Mouse (Mus musculus) ES-E14 (cell line): ENCODE measurements at regions not wholly inside any gene's neighbourhood (a gene's known extent, or its start where the extent isn't known, plus 50 kb on each side); places are given as distances from the start of the nearest gene placed in this dataset.

ENCODE experiments used
- DNase-seq: peaks from one replicate; pipeline ENCODE4 v3.0.0-alpha.2; 2013; ENCODE audit warnings: low read depth, low spot score
- H3K27ac ChIP-seq: 2 replicates; pipeline ENCODE4 v1.5.1; 2012; ENCODE audit warnings: low read depth, mild to moderate bottlenecking, low read length, moderate library complexity, mixed read lengths; ENCODE audit not compliant: poor library complexity, insufficient read depth, severe bottlenecking
- H3K36me3 ChIP-seq: 2 replicates; pipeline ENCODE4 v1.6.1; 2012; ENCODE audit warnings: mild to moderate bottlenecking, low read length, moderate library complexity, mixed read lengths; ENCODE audit not compliant: control insufficient read depth, poor library complexity, insufficient read depth, severe bottlenecking
- H3K4me1 ChIP-seq, 2 experiments: fragments of 150-350 bp in 1 of 2; sonication (generic) in 1 of 2; 2 replicates each; pipeline ENCODE4 v1.6.1; 2012; ENCODE audit warnings: low read length in 2 of 2, mild to moderate bottlenecking in 1 of 2, mixed read lengths in 1 of 2; ENCODE audit not compliant: control insufficient read depth in 2 of 2, insufficient read depth in 2 of 2, poor library complexity in 1 of 2
- H3K4me3 ChIP-seq, 2 experiments: fragments of 150-350 bp in 1 of 2; sonication (generic) in 1 of 2; 2 replicates each; pipeline ENCODE4 v1.5.1; 2012; ENCODE audit warnings: low read length in 2 of 2, low read depth in 1 of 2, mild to moderate bottlenecking in 1 of 2, mixed read lengths in 1 of 2; ENCODE audit not compliant: insufficient read depth in 1 of 2, poor library complexity in 1 of 2, severe bottlenecking in 1 of 2
- H3K9ac ChIP-seq: 2 replicates; pipeline ENCODE4 v1.6.1; 2012; ENCODE audit warnings: low read depth, mild to moderate bottlenecking, low read length, mixed read lengths; ENCODE audit not compliant: poor library complexity, insufficient read depth, severe bottlenecking
- H3K9me3 ChIP-seq: fragments of 150-350 bp; sonication (generic); 2 replicates; pipeline ENCODE4 v1.6.1; 2012; ENCODE audit warnings: low read depth, mild to moderate bottlenecking, low read length; ENCODE audit not compliant: control insufficient read depth, insufficient read depth
- CHD2 ChIP-seq: IDR thresholded peaks from 2 replicates; pipeline ENCODE4 v1.6.1; 2014; ENCODE audit warnings: mild to moderate bottlenecking, low read depth, low read length, inconsistent platforms
- HCFC1 ChIP-seq: IDR thresholded peaks from 2 replicates; pipeline ENCODE4 v1.6.1; 2012; ENCODE audit warnings: low read length, inconsistent platforms, borderline replicate concordance; ENCODE audit not compliant: insufficient read depth
- MAFK ChIP-seq: IDR thresholded peaks from 2 replicates; pipeline ENCODE4 v1.6.1; 2014; ENCODE audit warnings: mild to moderate bottlenecking, low read depth, low read length, inconsistent platforms; ENCODE audit not compliant: insufficient read depth
- ZC3H11A ChIP-seq: IDR thresholded peaks from 2 replicates; pipeline ENCODE4 v1.6.1; 2012; ENCODE audit warnings: low read depth, mild to moderate bottlenecking, inconsistent platforms, low read length, borderline replicate concordance
- ZNF384 ChIP-seq: IDR thresholded peaks from 2 replicates; pipeline ENCODE4 v1.6.1; 2012; ENCODE audit warnings: low read depth, low read length, inconsistent platforms
- in situ Hi-C, 2 experiments: fragments of 600-800 bp; cut with MboI; formaldehyde crosslinking; loops; one replicate each; pipeline ENCODE4 v1.15.1; 2025; ENCODE audit warnings: low sequenced_read_pairs in 2 of 2, inconsistent platforms in 1 of 2; ENCODE audit not compliant: unreplicated experiment in 2 of 2

- no peak for TF ChIP-seq ZNF384
- TF ChIP-seq CHD2: no peak
- no peak for TF ChIP-seq HCFC1
- no peak for TF ChIP-seq MAFK
- TF ChIP-seq ZC3H11A: no peak
- DNase-seq: no peak
- Histone ChIP-seq H3K9me3 (no peaks in the 10 kb centered on the region), H3K36me3 (no peaks in the 10 kb centered on the region), H3K27ac (no peak overlapping the region), H3K4me3 (no peak overlapping the region), H3K9ac (no peak overlapping the region), H3K4me1 (no peaks in the 10 kb centered on the region)
- in situ Hi-C loops: no loop called here
Observed at GRCm38 (mm10) chr16:55731003-55731402, 107.7 kb downstream of the Nfkbiz start.

DNA sequence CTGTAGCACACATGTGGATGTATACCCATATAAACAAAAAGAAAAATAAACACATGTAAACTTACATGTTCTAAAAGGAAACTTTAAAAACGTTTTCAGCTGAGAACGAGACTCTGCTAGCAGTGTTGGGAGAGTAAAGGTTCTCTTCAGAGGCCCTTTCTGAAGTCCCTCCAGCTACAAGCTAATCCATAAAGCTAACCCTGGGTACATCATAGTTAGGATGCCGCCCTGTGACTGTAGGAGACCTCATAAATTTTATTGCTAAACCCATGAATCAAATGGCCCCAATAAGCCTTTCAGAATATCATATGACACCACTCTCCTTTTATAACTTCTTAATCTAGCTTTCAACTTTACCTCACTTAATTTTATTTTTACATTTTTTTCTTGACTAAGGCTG is 112.2 kb downstream of the Nfkbiz start:
- no peak for DNase-seq
- no peaks in the 10 kb centered on the region for H3K9me3 ChIP-seq
- H3K4me3 ChIP-seq: no peak overlapping the region
- TF ChIP-seq MAFK (no peak), CHD2 (no peak), ZC3H11A (no peak), HCFC1 (no peak), ZNF384 (no peak)
- no peaks in the 10 kb centered on the region for H3K36me3 ChIP-seq
- no peaks in the 10 kb centered on the region for H3K4me1 ChIP-seq
- H3K9ac ChIP-seq: no peak overlapping the region
- in situ Hi-C loops: no loop called here
- no peak overlapping the region for H3K27ac ChIP-seq

DNA sequence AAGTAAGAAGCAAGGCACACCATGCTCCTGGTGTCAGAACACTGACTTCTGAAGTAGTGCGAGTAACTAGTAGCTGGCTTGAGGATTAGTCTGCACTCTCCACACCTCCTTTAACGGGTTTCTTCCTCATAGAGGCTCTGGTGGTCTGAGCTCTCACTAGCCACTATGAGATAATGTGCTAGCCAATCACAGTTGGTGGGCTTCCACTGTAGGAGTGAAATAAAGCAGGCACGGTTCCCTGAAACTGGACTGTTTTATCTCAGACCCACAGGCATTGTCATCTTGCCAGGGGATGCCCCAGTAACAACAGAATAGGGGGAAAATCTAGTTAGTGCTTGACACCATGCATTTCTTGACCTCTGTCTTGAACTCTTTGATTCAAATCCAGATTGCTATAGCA is 118.3 kb downstream of the Nfkbiz start:
- H3K4me3 ChIP-seq: no peak overlapping the region
- DNase-seq: no peak
- in situ Hi-C loops: no loop called here
- H3K27ac ChIP-seq: no peak overlapping the region
- no peaks in the 10 kb centered on the region for H3K9me3 ChIP-seq
- H3K4me1 ChIP-seq: no peaks in the 10 kb centered on the region
- H3K9ac ChIP-seq: no peak overlapping the region
- H3K36me3 ChIP-seq: no peaks in the 10 kb centered on the region
- TF ChIP-seq MAFK (no peak), ZC3H11A (no peak)

DNA sequence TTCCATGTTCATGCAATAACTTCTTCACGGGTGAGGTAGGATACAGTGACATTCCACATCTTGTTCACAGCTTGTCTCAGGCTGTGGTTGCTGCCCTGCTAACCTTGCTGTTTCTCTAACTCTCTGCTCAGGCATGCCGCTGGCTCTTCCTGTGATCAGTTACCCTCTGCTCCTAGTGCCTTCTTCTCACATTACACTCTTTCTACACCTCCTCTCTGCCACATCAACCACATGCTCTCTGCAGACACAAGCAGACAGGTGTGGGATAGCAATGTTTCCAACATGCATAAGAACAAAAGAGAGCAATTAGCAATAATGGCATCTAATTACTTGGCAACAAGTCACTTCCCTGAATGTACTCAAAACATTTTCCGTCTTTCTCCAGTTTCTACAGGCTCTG is 128.7 kb downstream of the Nfkbiz start:
- Histone ChIP-seq H3K4me1 (no peaks in the 10 kb centered on the region), H3K9me3 (no peaks in the 10 kb centered on the region), H3K9ac (no peak overlapping the region), H3K4me3 (no peak overlapping the region), H3K36me3 (no peaks in the 10 kb centered on the region), H3K27ac (no peak overlapping the region)
- no peak for DNase-seq
- in situ Hi-C loops: no loop called here
- TF ChIP-seq ZC3H11A: no peak

- H3K9ac ChIP-seq: no peak overlapping the region
- no peak for DNase-seq
- H3K36me3 ChIP-seq: no peaks in the 10 kb centered on the region
- no peak overlapping the region for H3K4me3 ChIP-seq
- no peaks in the 10 kb centered on the region for H3K9me3 ChIP-seq
- in situ Hi-C loops: no loop called here
- H3K4me1 ChIP-seq: no peaks in the 10 kb centered on the region
- no peak overlapping the region for H3K27ac ChIP-seq
- no peak for TF ChIP-seq CHD2
- no peak for TF ChIP-seq ZNF384
- no peak for TF ChIP-seq MAFK
- no peak for TF ChIP-seq HCFC1
- TF ChIP-seq ZC3H11A: no peak
Observed at GRCm38 (mm10) chr16:55706502-55706901, 132.2 kb downstream of the Nfkbiz start.
